In the genomic region with DNA sequence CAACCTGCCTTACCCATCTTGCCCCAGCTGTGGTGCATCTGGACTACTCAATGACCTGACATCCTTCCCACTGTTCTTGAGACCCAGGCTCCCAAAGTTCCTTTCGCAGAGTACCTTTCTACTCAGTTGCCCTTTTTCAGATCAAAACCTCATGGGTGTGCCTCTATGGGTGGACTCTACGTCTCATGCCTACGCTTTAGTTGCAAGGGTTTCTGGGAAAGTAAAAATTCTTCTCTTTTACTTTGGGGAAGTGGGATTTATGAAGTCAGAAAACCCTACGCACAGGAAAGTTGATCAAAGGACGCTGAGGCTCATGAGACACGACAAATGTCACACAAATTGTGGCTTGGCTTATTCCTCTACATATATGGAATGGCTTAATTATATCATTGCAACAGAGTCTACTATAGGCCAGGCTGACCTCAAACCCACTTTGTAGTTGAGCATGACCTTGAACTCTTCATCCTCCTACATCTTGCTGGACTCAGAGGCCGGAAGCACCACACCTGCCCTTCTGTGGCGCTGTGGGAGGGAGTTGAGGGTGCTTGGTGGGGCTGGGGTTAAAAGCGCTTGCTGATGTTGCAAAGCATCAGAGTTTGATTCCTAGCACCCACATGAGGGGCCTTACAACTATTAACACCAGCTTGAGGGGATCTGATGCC, we compare ENCODE assay signal across 12 mouse cellular contexts. TPM values are rescaled to one million over a fixed set of nuclear protein-coding genes. Genes with fewer than 3 reads are reported as not detected.
DNase-seq lines count a peak whose midpoint lies in the region; ATAC-seq lines count a peak whose summit lies in the region.
"Had no signal": no experiment of that assay in that cellular context is flagged by ENCODE, and none has a peak within 500 bp of the region (broad histone marks: within the 10 kb centered on the region; RNA-seq: fewer than 3 reads in every experiment).

No protein-coding gene starts in this region.

- no peak for ATAC-seq in erythroblast, adult 5-6 weeks (replicated peaks; ENCODE audit: low FRiP score, poor library complexity, severe bottlenecking)
- no peak for ATAC-seq in liver, embryonic 12.5 days
- ATAC-seq in monocyte, adult 5-6 weeks (replicated peaks; ENCODE audit: insufficient number of reproducible peaks, low FRiP score, low TSS enrichment, poor library complexity, severe bottlenecking) = peak; percentile 41
- ATAC-seq: activated CD4-positive, CD25-positive, alpha-beta regulatory T cell, adult 4 months had no signal

- 83% methylated on average over 9 of the region's 9 CpGs for WGBS in liver, embryonic 12.5 days (ENCODE audit: insufficient replicate concordance)

- peaks cover 94% of the 10 kb centered on the region for H3K4me1 ChIP-seq in erythroblast, embryonic 14.5 days (ENCODE audit: control insufficient read depth)
- H3K4me1 ChIP-seq in liver, embryonic 12.5 days = peaks cover 99% of the 10 kb centered on the region
- H3K4me1 ChIP-seq in brown adipose tissue, adult 24 weeks (ENCODE audit: control insufficient read depth, insufficient read depth, insufficient read length, low read length) = peaks cover 9% of the 10 kb centered on the region; the same call in 1 of the 2 replicates

- H3K9ac ChIP-seq in liver, embryonic 12.5 days = peak overlapping the region; percentile 85
- H3K9ac ChIP-seq: limb, embryonic 13.5 days had no signal

- H3K9me3 ChIP-seq in erythroblast, embryonic 14.5 days (ENCODE audit: control insufficient read depth, low read length) = peaks cover 4% of the 10 kb centered on the region
- H3K9me3 ChIP-seq in liver, embryonic 12.5 days (replicated peaks) = no peaks in the 10 kb centered on the region
- H3K9me3 ChIP-seq: limb, embryonic 13.5 days had no signal

- H3K4me2 ChIP-seq in liver, embryonic 12.5 days = peak overlapping the region; percentile 69
- H3K4me2 ChIP-seq: limb, embryonic 13.5 days had no signal

- peaks cover 31% of the 10 kb centered on the region for H3K36me3 ChIP-seq in erythroblast, embryonic 14.5 days (ENCODE audit: control insufficient read depth)
- no peaks in the 10 kb centered on the region for H3K36me3 ChIP-seq in liver, embryonic 12.5 days
- H3K36me3 ChIP-seq: limb, embryonic 13.5 days had no signal

- H3K4me3 ChIP-seq in erythroblast, embryonic 14.5 days (replicated peaks) = peak overlapping the region; percentile 90
- H3K4me3 ChIP-seq in liver, embryonic 12.5 days = no peak overlapping the region
- H3K4me3 ChIP-seq in brown adipose tissue, adult 24 weeks (ENCODE audit: insufficient read depth, low read depth, low read length) = no peak overlapping the region
- H3K4me3 ChIP-seq: limb, embryonic 13.5 days had no signal

- peaks cover 20% of the 10 kb centered on the region for H3K27me3 ChIP-seq in erythroblast, embryonic 14.5 days (ENCODE audit: control insufficient read depth)
- peaks cover 8% of the 10 kb centered on the region; the same call in 1 of the 2 replicates for H3K27me3 ChIP-seq in liver, embryonic 12.5 days (replicated peaks)
- H3K27me3 ChIP-seq: limb, embryonic 13.5 days had no signal

- no peak for DNase-seq in liver
- no peak for DNase-seq in cerebellum, postnatal 25 days
- no peak for DNase-seq in kidney, adult 9 months
- DNase-seq: cerebellum, adult 2 months had no signal

- peak overlapping the region; percentile 99 for H3K27ac ChIP-seq in liver, embryonic 12.5 days
- peak overlapping the region; percentile 73 for H3K27ac ChIP-seq in brown adipose tissue, adult 24 weeks (replicated peaks; ENCODE audit: low read depth, low read length)
- H3K27ac ChIP-seq: kidney, postnatal 0 days; limb, embryonic 13.5 days had no signal

RNA-seq across cellular contexts. Expression of a gene that starts 55.1 kb away (rescaled TPM):
- polyA plus RNA-seq in erythroblast, embryonic 14.5 days (2012) = 72.6 and 76.6 TPM in 2 replicates
- 342 and 357 TPM in 2 replicates for total RNA-seq in erythroblast, adult 5-6 weeks (2015; ENCODE audit: low replicate concordance)
- total RNA-seq in erythroblast, adult 5-6 weeks (2017; ENCODE audit: low replicate concordance) = 725 and 933 TPM in 2 replicates
- polyA plus RNA-seq in liver, embryonic 12.5 days (2016; fragmentation: Nextera tagmentation; extraction: Ambion mirVana) = 112 and 114 TPM in 2 replicates
- 77.0 and 152 TPM in 2 replicates for polyA plus RNA-seq in brown adipose tissue, adult 24 weeks (2012; ENCODE audit: insufficient read depth, insufficient read length, missing spikeins)
- total RNA-seq in monocyte, adult 5-6 weeks (2017) = 698 to 1,062 TPM (median 980 TPM) in 3 replicates
